Mouse (Mus musculus): ENCODE results near the gene Tesmin.
A peak's percentile ranks its signal among the peaks of the same experiment; 100 is the strongest.

The Tesmin gene

DNA sequence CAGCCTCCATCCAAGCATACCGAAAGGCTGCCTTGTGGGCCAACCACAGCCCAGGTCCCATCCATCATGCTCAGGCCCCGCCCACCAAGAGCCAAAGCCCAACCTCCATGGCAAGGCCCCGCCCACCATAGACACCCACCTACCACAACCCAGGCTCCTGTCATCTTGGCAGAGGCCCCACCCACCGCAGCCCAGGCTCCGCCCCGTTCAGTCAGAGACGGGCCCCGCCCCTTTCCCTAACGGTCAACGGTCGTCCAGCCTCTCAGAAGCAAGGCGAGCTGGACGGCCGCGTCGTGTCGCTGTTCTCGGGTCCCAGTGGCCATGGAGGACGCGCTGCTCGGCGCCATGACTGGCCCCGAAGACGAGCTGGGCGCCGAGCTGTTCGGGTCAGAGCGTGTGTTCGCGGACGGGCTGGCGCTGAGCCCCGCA is at the start of gene Tesmin:
TSS of gene Tesmin (plus strand) at position 229 of the 429 bp plus-strand sequence.
- DNase-seq (ENCODE audit: low spot score): peak; percentile 99

DNA sequence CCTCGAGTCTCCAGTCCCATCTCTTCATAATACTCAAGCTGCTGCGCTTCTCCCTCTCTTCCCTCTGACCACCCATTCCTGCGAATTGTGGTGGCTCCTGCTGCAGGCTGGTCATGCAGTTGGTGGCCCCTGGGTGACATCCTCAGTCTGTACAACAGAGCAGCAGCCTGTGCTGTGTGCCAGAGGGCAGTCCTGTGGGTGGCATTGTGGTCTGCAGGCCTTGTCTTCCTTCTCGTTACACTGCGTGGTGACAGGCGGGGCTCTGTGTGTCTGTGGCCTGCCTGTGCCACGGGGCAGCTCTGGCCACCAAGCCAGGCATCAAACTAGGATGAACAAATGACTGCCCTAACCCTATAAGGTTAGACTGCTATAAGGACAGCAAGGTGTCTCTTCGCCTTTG is 49.5 kb upstream of the Tesmin start:
- no peak for DNase-seq (ENCODE audit: low spot score)

DNA sequence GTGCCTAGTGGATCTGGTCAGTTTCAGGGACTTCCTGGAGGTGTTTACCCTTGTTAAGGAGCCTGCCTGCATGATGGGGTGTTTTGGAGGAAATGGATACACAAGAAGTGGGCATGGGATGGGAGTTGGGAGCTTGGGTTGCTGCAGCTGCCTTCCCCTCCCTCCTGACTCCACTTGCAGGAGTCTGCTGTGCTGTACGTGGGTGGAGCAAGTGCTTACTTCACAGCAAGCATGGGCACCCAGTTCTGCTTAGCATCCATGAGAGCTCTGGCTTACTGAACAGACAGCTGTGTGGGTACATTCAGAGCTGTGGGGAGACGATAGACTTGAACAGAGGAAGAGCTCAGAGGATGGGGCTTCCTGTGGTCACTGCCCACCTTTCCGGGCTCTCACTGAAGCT is 47.6 kb upstream of the Tesmin start:
- no peak for DNase-seq (ENCODE audit: low spot score)

DNA sequence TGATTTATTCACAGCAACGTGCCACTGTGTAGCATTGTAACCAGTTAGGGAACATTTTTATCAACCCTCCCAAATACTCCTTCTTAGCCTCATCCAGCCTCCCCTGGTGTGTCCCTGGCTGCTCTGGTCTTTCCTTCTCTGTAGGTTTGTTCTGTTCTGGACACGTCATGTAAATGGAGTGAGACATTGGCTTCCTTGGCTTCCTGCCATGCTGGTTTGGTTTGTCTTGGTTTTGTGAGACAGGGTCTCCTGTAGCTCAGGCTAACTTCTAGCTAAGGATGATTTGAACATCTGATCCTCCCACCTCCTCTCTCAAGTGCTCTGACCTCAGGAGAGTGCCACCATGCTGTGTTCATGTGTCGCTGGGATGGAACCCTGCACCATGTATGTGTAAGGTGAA is 44.7 kb upstream of the Tesmin start:
- no peak for DNase-seq (ENCODE audit: low spot score)

GRCm38 (mm10) chr19:3344636-3345544 is 43.8 kb upstream of the Tesmin start:
- DNase-seq (ENCODE audit: low spot score): no peak

- peak; percentile 39 for DNase-seq (ENCODE audit: low spot score)
Measured at GRCm38 (mm10) chr19:3347784-3348183, 40.9 kb upstream of the Tesmin start.

DNA sequence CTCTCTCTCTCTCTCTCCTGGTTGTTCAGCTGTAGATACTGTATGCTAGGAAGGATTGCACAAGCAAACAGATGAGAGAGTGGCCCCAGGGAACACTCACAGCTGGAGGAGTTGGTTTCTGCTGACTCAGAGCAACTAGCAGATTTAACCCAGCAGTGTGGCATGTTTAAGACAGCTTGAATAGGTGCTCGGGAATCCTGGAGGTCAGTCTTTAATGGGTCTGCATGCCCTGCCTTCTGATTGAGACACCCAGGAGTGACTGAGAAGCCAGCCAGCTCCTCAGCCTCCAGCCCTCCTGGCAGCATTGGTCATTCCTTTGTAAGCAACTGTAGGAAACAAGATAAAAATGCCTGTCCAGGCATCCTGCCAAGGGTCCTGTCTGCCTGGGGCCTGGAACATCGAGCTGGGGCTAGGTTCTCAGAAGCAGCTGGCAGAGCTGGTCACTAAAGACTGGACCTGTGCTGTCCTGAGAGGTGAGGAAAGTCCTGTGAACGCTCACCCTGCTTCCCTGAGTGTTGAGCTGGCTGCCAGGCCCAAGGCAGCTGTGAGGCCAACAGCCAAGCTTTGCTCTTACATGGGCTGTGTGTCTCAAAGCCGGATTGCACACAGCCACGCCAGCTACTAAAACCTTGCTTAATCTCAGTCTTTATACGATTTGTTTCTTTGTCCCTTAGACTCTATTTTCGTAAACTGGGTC is 35.1 kb upstream of the Tesmin start:
- DNase-seq (ENCODE audit: low spot score): peak; percentile 81

- no peak for DNase-seq (ENCODE audit: low spot score)
Measured at GRCm38 (mm10) chr19:3355096-3355495, 33.6 kb upstream of the Tesmin start.

- DNase-seq (ENCODE audit: low spot score): no peak
Measured at GRCm38 (mm10) chr19:3356516-3356915, 32.1 kb upstream of the Tesmin start.

DNA sequence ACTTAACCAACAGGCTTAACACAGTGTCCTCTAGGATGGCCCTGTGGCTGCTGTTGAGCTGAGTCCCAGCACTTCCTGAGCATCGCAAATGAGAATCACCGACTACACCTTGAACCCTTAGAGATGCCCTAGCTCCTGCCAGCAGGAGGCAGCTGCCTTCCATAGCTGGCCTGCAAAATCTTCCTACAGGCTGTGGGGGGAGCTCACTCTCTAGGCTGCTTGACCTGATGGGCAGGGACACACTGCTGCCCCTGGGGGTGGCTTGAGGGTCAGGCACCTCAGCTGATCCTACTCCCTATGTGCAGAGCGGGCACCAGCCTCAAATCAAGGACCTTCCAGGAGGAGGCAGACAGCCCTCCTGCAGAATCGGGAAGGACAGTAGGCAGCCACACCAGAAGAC is 31.0 kb upstream of the Tesmin start:
- DNase-seq (ENCODE audit: low spot score): no peak

DNA sequence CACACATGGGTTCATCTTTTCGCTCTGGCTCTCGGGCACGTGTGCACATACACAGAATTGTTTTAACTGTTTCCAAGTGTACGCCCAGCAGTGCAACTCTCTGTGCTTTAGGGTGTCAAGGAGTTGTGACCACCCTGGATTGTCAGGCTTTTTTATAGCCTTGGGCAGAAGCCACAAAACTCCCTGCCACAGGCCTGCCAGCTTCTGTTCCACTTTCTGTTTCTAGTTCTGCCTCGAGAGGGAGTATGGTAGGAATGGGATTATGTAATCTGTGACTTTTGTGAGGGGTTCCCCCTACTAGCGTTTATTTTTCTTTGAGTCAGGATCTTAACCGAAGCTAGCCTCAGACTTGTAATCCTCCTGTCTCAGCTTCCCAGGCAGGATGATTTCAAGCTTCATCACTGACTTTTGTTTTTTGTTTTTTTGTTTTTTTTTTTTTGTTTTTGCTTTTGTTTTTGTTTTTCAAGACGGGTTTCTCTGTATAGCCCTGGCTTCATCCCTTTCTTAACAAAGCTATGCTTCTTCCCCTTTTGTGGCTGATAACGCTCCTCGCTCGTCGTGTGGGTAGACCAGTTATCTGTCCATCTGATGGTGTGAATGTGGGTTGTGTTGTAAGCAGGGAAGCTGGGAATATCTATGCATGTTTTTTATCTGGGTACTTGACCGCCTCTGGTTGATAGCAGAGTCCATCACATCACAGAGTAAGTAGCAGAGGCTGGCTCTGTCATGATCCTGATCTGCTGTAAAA is 28.6 kb upstream of the Tesmin start:
- no peak for DNase-seq (ENCODE audit: low spot score)

DNA sequence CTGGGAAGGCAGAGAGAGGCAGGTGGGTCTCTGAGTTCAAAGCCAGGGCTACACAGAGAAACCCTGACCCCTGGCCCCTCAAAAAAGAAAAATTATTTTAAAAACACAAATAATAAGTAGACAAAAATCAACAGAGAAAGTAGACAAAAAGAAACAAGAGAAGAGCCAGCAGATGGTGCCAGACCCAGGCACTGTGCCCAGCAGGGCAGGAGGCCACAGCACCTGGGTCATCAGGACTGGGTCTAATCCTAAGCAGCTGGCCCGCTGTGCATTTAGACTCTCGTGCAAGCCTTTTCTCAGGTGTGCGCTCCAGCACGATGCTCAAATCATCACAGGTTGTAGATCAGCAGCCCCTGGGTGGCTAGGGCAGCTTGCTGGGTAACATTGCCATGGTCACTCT is 25.1 kb upstream of the Tesmin start:
- no peak for DNase-seq (ENCODE audit: low spot score)

DNA sequence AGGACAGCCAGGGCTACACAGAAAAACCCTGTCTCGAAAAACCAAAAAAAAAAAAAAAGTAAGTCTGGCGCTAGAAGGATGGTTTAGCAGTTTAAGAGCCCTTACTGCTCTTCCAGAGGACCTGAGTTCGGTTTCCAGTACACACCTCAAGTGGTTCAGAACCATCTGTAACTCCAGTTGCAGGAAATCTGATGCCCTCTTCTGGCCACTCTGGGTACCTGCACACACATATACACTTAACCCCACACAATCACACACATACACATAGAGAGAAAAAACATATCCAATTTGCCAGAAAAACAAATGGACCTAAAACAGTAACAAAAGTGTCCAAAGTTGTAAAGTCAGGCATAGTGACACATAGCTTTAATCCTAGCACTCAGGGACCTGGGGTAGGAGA is 23.6 kb upstream of the Tesmin start:
- no peak for DNase-seq (ENCODE audit: low spot score)

DNA sequence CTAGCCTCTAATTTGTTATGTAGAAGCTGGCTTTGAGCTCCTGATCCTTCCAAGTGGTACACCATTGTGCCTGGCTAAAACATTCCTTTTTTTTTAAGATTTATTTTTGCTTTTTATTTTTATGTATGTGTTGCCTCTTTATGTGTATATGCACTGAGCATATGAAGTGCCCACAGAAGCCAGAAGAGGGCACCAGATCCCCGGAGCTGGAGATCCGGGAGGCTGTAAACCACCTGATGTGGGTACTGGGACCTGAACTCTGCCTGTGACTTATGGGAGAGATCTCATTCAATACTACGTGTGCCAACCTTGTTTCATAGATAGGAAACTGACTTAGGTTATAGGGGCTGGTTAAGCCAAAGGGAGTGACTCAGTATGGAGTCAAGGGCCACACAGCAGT is 20.4 kb upstream of the Tesmin start:
- DNase-seq (ENCODE audit: low spot score): no peak

DNA sequence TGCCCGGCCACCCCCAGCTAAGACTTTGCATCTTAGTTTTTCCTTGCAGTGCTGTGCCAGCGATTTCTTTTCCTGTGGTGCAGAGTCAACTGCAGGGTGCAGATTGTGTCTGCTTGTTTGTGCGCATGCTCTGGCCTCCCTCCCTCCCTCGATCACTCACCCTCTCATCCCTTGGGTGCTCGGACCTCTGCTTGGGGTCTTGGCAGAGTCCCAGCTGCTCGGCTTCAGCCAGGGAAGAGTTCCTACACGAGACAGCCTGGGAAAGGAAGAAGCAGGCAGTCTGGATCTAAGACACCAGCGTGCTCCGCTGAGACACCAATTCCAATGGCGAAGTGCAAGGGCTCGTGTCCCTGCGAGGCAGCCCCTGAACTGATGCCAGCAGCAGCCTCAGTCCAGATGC is 15.3 kb upstream of the Tesmin start:
- DNase-seq (ENCODE audit: low spot score): no peak

- no peak for DNase-seq (ENCODE audit: low spot score)
Measured at GRCm38 (mm10) chr19:3374028-3374427, 14.6 kb upstream of the Tesmin start.

- DNase-seq (ENCODE audit: low spot score): no peak
Measured at GRCm38 (mm10) chr19:3375945-3376495, 12.6 kb upstream of the Tesmin start.

GRCm38 (mm10) chr19:3376966-3377715 is 11.5 kb upstream of the Tesmin start:
- DNase-seq (ENCODE audit: low spot score): no peak

DNA sequence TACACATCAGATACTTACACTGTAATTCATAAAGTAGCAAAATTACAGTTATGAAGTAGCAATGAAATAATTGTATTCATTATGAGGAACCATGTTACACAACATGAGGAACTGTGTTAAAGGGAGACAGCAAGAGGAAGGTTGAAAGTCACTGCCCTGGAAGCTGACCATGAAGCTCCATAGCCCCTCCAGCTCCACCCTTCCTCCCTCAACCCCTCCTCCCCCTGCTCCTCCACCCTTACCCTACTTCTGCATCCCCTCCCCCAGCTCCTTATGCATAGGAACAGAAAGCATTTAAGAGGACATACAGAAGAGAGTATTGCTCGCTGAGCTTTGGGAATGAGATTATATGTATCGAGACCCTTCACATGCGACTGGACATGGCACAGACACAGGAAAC is 10.0 kb upstream of the Tesmin start:
- no peak for DNase-seq (ENCODE audit: low spot score)

DNA sequence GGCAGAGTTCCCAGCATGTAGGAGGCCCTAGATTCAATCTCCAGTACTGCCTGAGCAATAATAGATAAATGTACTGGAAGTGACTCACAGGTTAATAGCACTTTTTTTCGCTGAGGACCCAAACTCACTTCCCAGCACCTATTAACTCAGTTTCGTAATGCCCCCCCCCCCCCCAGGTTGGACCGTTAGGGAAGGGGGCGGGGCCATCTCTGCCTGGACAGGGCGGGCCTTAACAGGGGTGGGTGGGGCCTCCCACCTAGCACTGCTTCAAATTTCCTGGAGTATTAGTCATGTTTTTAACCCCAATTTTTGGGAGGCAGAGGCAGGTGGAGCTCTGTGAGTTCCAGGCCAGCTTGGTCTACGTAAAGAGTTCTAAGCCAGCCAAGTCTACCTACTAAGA is 596 bp upstream of the Tesmin start:
- peak; percentile 48 for DNase-seq (ENCODE audit: low spot score)

DNA sequence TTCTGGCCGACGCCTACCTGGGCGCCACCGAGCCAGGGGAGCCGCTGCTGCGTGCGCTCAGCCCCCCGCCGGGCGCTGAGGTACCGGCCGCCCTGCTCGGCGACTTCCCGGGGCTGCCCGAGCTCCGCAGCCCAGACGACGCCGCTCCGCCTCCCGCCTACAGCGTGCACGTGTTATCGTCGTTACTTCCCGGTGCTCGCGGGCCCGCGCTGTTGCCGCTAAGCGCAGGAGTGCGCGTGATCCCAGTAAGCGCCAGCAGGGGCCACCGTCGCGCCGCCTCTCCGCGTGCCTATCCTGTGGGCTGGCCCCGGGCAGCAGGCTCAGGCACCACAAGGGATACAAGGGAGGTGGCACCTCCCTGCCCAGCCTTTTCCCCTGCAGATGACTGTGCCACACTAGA is 432 bp downstream of the Tesmin start:
- DNase-seq (ENCODE audit: low spot score): peak; percentile 88

GRCm38 (mm10) chr19:3392384-3392783 is 3.7 kb downstream of the Tesmin start:
- DNase-seq (ENCODE audit: low spot score): no peak

Measured in testis, postnatal 14 days (tissue).